In genomic region chr3:130000926-130001325, GRCm38 (mm10) we compare ENCODE assay signal across 34 mouse cellular contexts.
"Had no signal": no experiment of that assay in that cellular context is flagged by ENCODE, and none has a peak within 500 bp of the region (broad histone marks: within the 10 kb centered on the region; RNA-seq: fewer than 3 reads in every experiment).

No protein-coding gene starts in this region.

- H3K27ac ChIP-seq: heart, embryonic 10.5 days; heart, embryonic 13.5 days; heart, embryonic 15.5 days; hindbrain, embryonic 10.5 days; hindbrain, embryonic 12.5 days; hindbrain, embryonic 13.5 days; hindbrain, embryonic 14.5 days; hindbrain, embryonic 15.5 days; hindbrain, postnatal 0 days; intestine, embryonic 15.5 days; kidney, embryonic 15.5 days; kidney, postnatal 0 days; layer of hippocampus, adult 2 months; left cerebral cortex, adult 2 months had no signal

- DNase-seq: heart, postnatal 10 days; heart, postnatal 14 days; heart, postnatal 36 days; kidney, adult 11 months; kidney, adult 18-20 months; kidney, adult 2 months; kidney, adult 8-10 months; kidney, adult 9 months; kidney, postnatal 10 days; kidney, postnatal 14 days; kidney, postnatal 25 days; kidney, postnatal 36 days; kidney, postnatal 4 days; layer of hippocampus, adult 9-11 months; layer of hippocampus, postnatal 36 days had no signal

- H3K4me3 ChIP-seq: heart, embryonic 10.5 days; heart, embryonic 12.5 days; heart, embryonic 13.5 days; heart, embryonic 15.5 days; hindbrain, embryonic 10.5 days; hindbrain, embryonic 12.5 days; hindbrain, embryonic 13.5 days; hindbrain, embryonic 15.5 days; intestine, embryonic 15.5 days; kidney, embryonic 15.5 days; layer of hippocampus, adult 2 months; left cerebral cortex, adult 2 months had no signal

- H3K27me3 ChIP-seq: heart, embryonic 12.5 days; heart, embryonic 13.5 days; heart, embryonic 15.5 days; hindbrain, embryonic 12.5 days; hindbrain, embryonic 13.5 days; hindbrain, embryonic 15.5 days; intestine, embryonic 15.5 days; kidney, embryonic 15.5 days had no signal

- H3K4me2 ChIP-seq: heart, embryonic 11.5 days; heart, embryonic 12.5 days; heart, embryonic 13.5 days; heart, embryonic 15.5 days; hindbrain, embryonic 12.5 days; hindbrain, embryonic 13.5 days; hindbrain, embryonic 14.5 days; hindbrain, embryonic 15.5 days; intestine, embryonic 15.5 days; kidney, embryonic 15.5 days had no signal

- H3K9me3 ChIP-seq: heart, embryonic 10.5 days; heart, embryonic 12.5 days; heart, embryonic 13.5 days; heart, embryonic 15.5 days; hindbrain, embryonic 10.5 days; hindbrain, embryonic 12.5 days; hindbrain, embryonic 13.5 days; hindbrain, embryonic 15.5 days; intestine, embryonic 15.5 days; kidney, embryonic 15.5 days had no signal

- H3K9ac ChIP-seq: heart, embryonic 12.5 days; heart, embryonic 13.5 days; heart, embryonic 15.5 days; hindbrain, embryonic 12.5 days; hindbrain, embryonic 13.5 days; hindbrain, embryonic 14.5 days; hindbrain, embryonic 15.5 days; intestine, embryonic 15.5 days; kidney, embryonic 15.5 days had no signal

- H3K4me1 ChIP-seq: heart, embryonic 10.5 days; heart, embryonic 12.5 days; hindbrain, embryonic 10.5 days; hindbrain, embryonic 12.5 days; hindbrain, embryonic 13.5 days; hindbrain, embryonic 15.5 days; intestine, embryonic 15.5 days; kidney, embryonic 15.5 days had no signal

- ATAC-seq: hindbrain, embryonic 16.5 days; hindbrain, postnatal 0 days; inflammation-experienced regulatory T-cells, adult 6 months; intestine, embryonic 15.5 days; intestine, postnatal 0 days had no signal
